Mouse (Mus musculus) WW6 (cell line): ENCODE results near the gene Lingo3.

Experiments
- DNase-seq: peaks from one replicate; pipeline ENCODE4 v3.0.0-alpha.2; 2013; ENCODE audit warnings: low read depth, low spot score

The Lingo3 gene

DNA sequence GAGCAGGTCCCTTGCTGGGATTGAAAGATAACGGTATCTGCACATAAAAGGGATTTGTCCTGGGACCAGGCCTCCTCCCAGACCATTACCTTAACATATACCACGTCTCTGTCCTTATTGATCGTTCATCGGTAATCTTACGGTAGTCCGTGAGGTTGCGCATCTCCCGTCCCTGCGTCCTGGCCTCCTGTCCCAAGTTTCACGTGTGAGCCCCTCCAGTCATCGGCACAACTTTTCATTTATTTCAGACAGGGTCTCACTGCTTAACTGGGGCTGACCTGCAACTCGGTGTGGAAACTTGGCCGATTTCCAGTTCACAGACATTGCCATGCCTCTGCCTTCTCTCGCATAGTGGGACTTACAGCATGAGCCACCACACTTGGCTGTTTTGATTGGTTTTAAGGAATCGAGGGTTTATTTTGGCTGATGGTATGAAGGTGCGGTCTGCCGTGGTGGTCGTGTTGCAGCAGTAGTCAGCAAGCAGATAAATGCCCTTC lies 44.7 kb downstream of the Lingo3 start:
- DNase-seq, result no peak

- peak; percentile 92 for DNase-seq
Measured at GRCm38 (mm10) chr10:80798150-80799006, 45.5 kb downstream of the Lingo3 start, which contains the start of the genes Sf3a2 and Plekhj1. Gene Sf3a2, plus strand, starts transcription at chr10:80798198. Gene Plekhj1, minus strand, starts transcription at chr10:80798626.

DNA sequence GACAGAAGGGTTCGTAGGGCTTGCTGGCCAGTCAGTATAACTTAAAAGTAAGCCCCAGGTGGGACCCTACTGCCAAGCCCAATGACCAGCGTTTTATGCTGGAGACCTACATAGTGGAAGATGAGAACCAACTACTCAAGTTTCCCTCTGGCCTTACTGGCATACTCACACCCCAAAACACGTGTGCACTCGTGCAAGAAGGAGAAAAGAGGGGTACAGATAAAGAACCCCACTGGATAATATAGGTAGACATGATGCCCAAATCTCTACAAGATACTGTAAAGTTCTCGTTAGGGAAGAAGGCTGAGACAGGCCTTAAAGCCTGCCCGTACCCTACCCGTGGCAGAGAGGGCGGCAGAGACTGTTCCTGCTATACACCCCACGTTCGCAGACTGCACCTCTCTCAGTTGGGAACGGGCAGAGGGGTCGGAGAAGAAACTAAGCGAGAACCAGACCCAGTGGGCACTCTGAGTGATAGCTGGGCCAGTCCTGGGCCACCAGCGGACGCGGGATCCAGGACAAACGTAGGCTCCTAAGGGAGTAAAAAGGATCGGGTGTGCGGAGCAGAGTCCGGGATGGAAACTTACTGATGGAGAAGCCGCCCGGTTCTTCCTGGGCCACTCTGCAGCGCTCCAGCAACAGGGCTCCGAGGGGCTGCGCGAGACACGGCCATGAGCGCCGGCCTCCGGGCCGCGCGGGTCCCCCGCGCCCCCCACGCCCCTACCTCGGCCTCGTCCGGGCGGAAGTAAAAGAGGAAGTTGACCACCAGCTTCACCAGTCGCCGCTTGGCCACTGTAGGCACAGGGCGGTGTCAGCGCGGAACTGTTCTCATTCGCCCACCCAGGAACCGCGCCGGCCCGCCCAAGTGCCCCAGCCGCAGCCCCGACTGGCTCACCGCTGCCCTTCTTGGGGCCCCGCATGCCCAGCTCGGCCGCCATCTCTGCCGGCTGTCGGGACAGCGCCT lies 46.4 kb downstream of the Lingo3 start:
- no peak for DNase-seq

GRCm38 (mm10) chr10:80796307-80796848 lies 47.5 kb downstream of the Lingo3 start:
- DNase-seq, result no peak

DNA sequence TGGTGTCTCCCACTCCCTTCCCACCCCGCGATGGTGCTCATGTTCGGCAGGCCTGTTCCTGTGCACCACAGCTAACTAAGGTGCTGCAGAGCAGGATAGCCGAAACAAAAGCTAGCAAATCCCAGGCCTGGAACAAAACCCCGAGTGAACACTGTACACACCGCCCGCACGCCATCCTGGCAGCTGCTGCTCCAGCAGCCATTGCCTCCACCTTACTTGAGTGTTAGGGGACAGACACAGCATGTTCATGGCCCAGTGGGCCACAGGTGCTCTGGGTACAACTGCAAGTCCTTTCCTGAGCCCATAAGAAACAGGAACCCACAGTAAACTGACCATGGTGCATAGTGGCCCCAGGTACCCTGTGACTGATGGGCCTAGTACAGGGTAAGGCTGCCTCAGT lies 49.1 kb downstream of the Lingo3 start:
- DNase-seq, result no peak

- no peak for DNase-seq
Measured at GRCm38 (mm10) chr10:80793803-80794202, 50.0 kb downstream of the Lingo3 start.

GRCm38 (mm10) chr10:80793033-80793784 lies 50.6 kb downstream of the Lingo3 start:
- DNase-seq, result no peak

DNA sequence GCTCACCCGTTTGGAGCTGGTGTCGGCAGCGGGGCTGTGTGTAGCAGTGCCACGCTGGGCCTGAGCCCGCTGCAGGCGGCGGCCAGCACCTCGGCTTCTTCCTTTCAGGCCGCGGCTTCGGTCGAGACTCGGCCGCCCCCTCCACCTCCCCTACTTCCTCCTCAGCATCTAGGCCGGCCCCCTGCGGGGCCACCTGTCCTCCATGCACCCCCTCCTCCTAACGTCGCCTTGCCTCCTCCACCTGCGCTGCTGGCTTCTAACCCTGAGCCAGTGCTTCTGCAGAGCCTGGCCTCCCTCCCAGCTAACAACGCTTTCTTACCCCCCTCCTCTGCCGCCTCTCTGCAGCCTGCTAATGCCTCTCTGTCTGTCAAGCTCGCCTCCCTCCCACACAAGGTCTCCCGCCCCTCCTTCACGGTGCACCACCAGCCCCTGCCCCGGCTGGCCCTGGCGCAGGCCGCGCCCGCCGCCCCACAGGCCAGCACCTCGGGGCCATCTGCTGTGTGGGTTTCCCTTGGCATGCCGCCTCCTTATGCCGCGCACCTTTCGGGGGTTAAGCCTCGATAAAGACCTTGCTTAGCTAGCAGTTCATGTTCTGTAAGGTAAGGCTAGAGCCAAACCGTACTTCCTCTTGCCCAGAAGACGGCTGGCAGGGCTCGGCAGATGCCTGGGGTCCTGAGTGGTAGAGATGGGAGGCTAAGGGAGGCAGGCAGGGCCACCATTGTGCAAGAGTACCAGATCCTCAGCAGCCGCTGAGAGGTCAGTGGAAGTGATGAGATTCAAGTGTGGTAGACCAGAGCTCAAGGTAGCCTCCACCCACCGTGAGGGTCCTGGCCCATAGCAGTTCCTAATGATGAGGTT lies 51.4 kb downstream of the Lingo3 start:
- no peak for DNase-seq

- no peak for DNase-seq
Measured at GRCm38 (mm10) chr10:80791476-80792174, 52.2 kb downstream of the Lingo3 start.

- no peak for DNase-seq
Measured at GRCm38 (mm10) chr10:80790761-80791404, 53.0 kb downstream of the Lingo3 start.

GRCm38 (mm10) chr10:80787517-80787916 lies 56.3 kb downstream of the Lingo3 start:
- DNase-seq, result no peak

DNA sequence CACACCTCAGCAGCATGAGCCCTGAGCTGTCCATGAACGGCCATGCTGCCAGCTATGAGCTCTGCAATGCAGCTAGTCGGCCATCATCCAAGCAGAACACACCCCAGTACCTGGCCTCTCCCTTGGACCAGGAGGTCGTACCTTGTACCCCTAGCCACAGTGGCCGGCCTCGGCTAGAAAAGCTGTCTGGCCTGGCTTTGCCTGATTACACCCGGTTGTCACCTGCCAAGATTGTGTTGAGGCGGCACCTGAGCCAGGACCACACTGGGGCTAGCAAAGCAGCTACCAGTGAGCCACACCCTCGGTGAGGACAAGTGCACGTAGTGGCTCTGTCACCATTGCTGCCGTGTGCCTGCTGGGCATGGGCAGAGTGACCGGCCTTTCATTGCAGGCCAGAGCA lies 57.9 kb downstream of the Lingo3 start:
- DNase-seq, result no peak

DNA sequence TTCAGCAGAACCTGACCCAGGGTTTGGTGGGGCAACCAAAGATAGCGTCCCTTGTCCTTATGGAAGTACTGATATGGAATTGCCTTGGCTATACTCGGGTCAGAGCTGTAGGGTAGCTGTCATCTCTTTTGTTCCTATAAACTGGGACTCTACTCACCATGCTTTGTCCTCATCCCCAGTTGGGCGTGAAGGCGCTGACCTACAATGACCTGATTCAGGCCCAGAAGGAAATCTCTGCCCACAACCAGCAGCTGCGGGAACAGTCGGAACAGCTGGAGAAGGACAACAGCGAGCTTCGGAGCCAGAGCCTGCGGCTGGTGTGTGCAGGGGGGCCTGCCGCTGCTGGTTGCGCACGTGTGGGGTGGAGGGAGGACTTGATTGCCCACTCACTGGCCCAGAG lies 59.0 kb downstream of the Lingo3 start:
- no peak for DNase-seq

DNA sequence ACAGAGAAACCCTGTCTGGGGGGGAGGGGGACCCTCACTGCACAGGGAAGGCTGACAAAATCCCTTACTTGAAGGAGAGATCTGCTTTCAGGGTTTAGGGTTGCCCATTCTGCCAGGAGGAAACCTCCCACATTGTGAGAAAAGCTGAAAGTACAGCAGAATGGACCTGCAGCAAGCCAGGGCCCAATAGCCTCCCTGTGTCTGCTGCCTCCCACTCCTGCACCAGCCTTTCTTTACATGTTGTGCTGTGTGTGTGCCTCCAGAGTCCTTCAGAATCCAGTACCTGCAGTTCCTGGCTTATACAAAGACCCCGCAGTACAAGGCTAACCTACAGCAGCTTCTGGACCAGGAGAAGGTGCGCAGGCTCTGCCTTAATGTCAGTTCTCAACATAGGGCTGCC lies 59.5 kb downstream of the Lingo3 start:
- DNase-seq, result no peak
